Mouse (Mus musculus) C2C12 (cell line): ENCODE results near the gene Xpnpep3.

Experiments used
- CEBPB ChIP-seq: IDR thresholded peaks from one replicate; pipeline ENCODE4 v1.6.1; 2011; ENCODE audit warnings: low read depth, mild to moderate bottlenecking, control low read depth, moderate library complexity
- CTCF ChIP-seq: IDR thresholded peaks from one replicate; pipeline ENCODE4 v1.5.1; 2011; ENCODE audit not compliant: control insufficient read depth, insufficient read depth, insufficient read length
- FOSL1 ChIP-seq: IDR thresholded peaks from one replicate; pipeline ENCODE4 v1.8.0; 2011; ENCODE audit warnings: mild to moderate bottlenecking, low read length; ENCODE audit not compliant: poor library complexity, insufficient read depth, severe bottlenecking
- MAX ChIP-seq: IDR thresholded peaks from one replicate; pipeline ENCODE4 v1.6.1; 2011; ENCODE audit warnings: mild to moderate bottlenecking, control low read depth
- MYOD1 ChIP-seq: IDR thresholded peaks from one replicate; pipeline ENCODE4 v1.6.1; 2011; ENCODE audit warnings: low read depth; ENCODE audit not compliant: control insufficient read depth, insufficient read length
- MYOG ChIP-seq: IDR thresholded peaks from one replicate; pipeline ENCODE4 v1.6.1; 2011; ENCODE audit not compliant: control insufficient read depth, insufficient read length; ENCODE audit errors: extremely low read depth
- USF1 ChIP-seq: IDR thresholded peaks from one replicate; pipeline ENCODE4 v1.6.1; 2011; ENCODE audit warnings: low read depth, mild to moderate bottlenecking, control low read depth, moderate library complexity

GRCm38 (mm10) chr15:81374621-81375020 is 25.3 kb upstream of the Xpnpep3 start:
- TF ChIP-seq CTCF (no peak), MAX (no peak), MYOD1 (no peak), FOSL1 (no peak), USF1 (no peak), MYOG (no peak), CEBPB (no peak)
